Mouse (Mus musculus) cerebellum, adult 2 months (tissue): ENCODE measurements around the gene Cyb5r3.

ENCODE experiments used
- CTCF ChIP-seq: fragments of 200-500 bp; IDR thresholded peaks from 2 replicates; pipeline ENCODE4 v1.5.1; 2011; ENCODE audit warnings: low read depth, mild to moderate bottlenecking, control low read depth, low read length, moderate library complexity, borderline replicate concordance; ENCODE audit not compliant: insufficient read depth
- POLR2A ChIP-seq: fragments of 200-500 bp; IDR thresholded peaks from 2 replicates; pipeline ENCODE4 v1.6.1; 2011; ENCODE audit warnings: low read length, control low read depth, borderline replicate concordance; ENCODE audit not compliant: insufficient read depth

- TF ChIP-seq POLR2A: no peak
- TF ChIP-seq CTCF: no peak
These were observed 4.1 kb downstream of the Cyb5r3 start for GRCm38 (mm10) chr15:83168311-83168710.
